In the genomic region with DNA sequence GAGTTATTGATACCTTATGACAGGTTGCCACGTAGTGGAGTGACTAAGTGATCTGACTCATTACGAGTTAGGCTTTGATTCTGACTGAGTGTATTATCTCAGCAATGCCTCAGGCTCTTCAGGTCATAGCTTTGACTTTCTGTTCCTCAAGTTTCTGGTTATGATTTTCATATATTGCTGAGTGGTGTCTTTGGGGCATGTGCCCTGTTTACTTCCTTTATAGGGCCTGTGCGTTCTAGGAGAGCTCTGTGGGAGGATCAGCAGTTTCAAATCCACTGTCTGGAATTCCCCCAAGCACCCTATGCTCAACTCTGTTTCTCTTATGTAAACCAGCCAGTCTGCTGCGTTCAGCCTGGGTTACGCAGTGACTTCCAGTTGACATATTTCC, we compare ENCODE assay signal across 10 mouse cellular contexts. TPM values are rescaled to one million over a fixed set of nuclear protein-coding genes. Genes with fewer than 3 reads are reported as not detected.
A peak's percentile ranks its signal among the peaks of the same experiment; 100 is the strongest.
DNase-seq lines count a peak whose midpoint lies in the region; ATAC-seq lines count a peak whose summit lies in the region.
"Had no signal": no experiment of that assay in that cellular context is flagged by ENCODE, and none has a peak within 500 bp of the region (broad histone marks: within the 10 kb centered on the region; RNA-seq: fewer than 3 reads in every experiment).

No protein-coding gene starts in this region.

- H3K9ac ChIP-seq in forebrain, embryonic 12.5 days: no peak overlapping the region
- H3K9ac ChIP-seq: hindbrain, embryonic 15.5 days had no signal

- H3K4me3 ChIP-seq in forebrain, embryonic 12.5 days (replicated peaks): no peak overlapping the region
- H3K4me3 ChIP-seq: hindbrain, embryonic 15.5 days had no signal

- H3K9me3 ChIP-seq in forebrain, embryonic 12.5 days: no peaks in the 10 kb centered on the region
- H3K9me3 ChIP-seq: hindbrain, embryonic 15.5 days had no signal

- no peak overlapping the region for H3K27ac ChIP-seq in forebrain, embryonic 12.5 days
- H3K27ac ChIP-seq: hindbrain, embryonic 15.5 days had no signal

- DNase-seq in adrenal gland, postnatal 36 days: peak; percentile 15 to 35
- DNase-seq in adrenal gland, postnatal 25 days: no peak
- DNase-seq in 3134 (ENCODE audit: extremely low read depth, insufficient read length, low spot score): peak; percentile 22
- DNase-seq in fibroblast of lung, adult 2 months (ENCODE audit: low read depth): peak; percentile 33
- DNase-seq in lung, postnatal 10 days: peak; percentile 12
- no peak for DNase-seq in layer of hippocampus, adult 11-12 months (ENCODE audit: low spot score)
- DNase-seq: cerebellum, adult 8-10 months had no signal

- no peaks in the 10 kb centered on the region for H3K27me3 ChIP-seq in forebrain, embryonic 12.5 days
- H3K27me3 ChIP-seq: hindbrain, embryonic 15.5 days had no signal

- H3K4me2 ChIP-seq in forebrain, embryonic 12.5 days: no peak overlapping the region
- H3K4me2 ChIP-seq: hindbrain, embryonic 15.5 days had no signal

- ATAC-seq in erythroid progenitor cell, adult 5-6 weeks (replicated peaks; ENCODE audit: low FRiP score, poor library complexity, severe bottlenecking): no peak
- no peak for ATAC-seq in forebrain, embryonic 12.5 days (ENCODE audit: low FRiP score)

- no peaks in the 10 kb centered on the region for H3K36me3 ChIP-seq in forebrain, embryonic 12.5 days (replicated peaks)
- H3K36me3 ChIP-seq: hindbrain, embryonic 15.5 days had no signal

- WGBS in forebrain, embryonic 12.5 days: 83% methylated on average over 5 of the region's 5 CpGs

- H3K4me1 ChIP-seq in forebrain, embryonic 12.5 days: 0 out of 2 replicates have a peak, but pooled peaks cover 2% of the 10 kb centered on the region

RNA-seq across cellular contexts. Expression of a gene that starts 10.7 kb away (rescaled TPM):
- total RNA-seq in adrenal gland, postnatal 36 days (2021): 10 to 100 TPM; 53.8 to 63.4 TPM
- total RNA-seq in adrenal gland, postnatal 25 days (2021): 53.3 and 63.5 TPM in 2 replicates
- 15.5 and 16.6 TPM in 2 replicates for total RNA-seq in erythroid progenitor cell, adult 5-6 weeks (2015; ENCODE audit: low replicate concordance)
- 23.7 and 24.5 TPM in 2 replicates for total RNA-seq in erythroid progenitor cell, adult 5-6 weeks (2017; ENCODE audit: low replicate concordance)
- polyA plus RNA-seq in forebrain, embryonic 12.5 days (2016; fragmentation: Nextera tagmentation; extraction: Ambion mirVana): 50.5 and 52.2 TPM in 2 replicates

Comparison
In these comparisons a context has a peak if more than half of its experiments do, and no peak if none do; other contexts are left out.
1. DNase-seq: peak in adrenal gland, postnatal 36 days (2 of 2), 3134 (single experiment), fibroblast of lung, adult 2 months (single experiment) and lung, postnatal 10 days (single experiment); none in adrenal gland, postnatal 25 days (single experiment) and layer of hippocampus, adult 11-12 months (single experiment).